Mouse (Mus musculus) embryonic fibroblast, embryonic 13.5 days (primary cell): Measurements from ENCODE around the gene Frmd8.

ENCODE experiments used
- CTCF ChIP-seq: IDR thresholded peaks from 2 replicates; pipeline ENCODE4 v1.5.1; 2011; ENCODE audit warnings: mild to moderate bottlenecking, control low read depth, low read length, moderate library complexity, borderline replicate concordance; ENCODE audit not compliant: insufficient read depth
- POLR2A ChIP-seq: IDR thresholded peaks from 2 replicates; pipeline ENCODE4 v1.6.1; 2011; ENCODE audit warnings: low read depth, mild to moderate bottlenecking, control low read depth, low read length, moderate library complexity

GRCm38 (mm10) chr19:5922963-5923362 lies 47.9 kb upstream of the Frmd8 start:
- no peak for TF ChIP-seq CTCF
- TF ChIP-seq POLR2A: no peak
